Mouse (Mus musculus) stomach, postnatal 0 days (tissue): Measurements from ENCODE around the gene Onecut1.

ENCODE experiments used
- CTCF ChIP-seq: IDR thresholded peaks from 2 replicates; pipeline ENCODE4 v1.5.1; 2016; ENCODE audit warnings: antibody characterized with exemption, low read depth, mild to moderate bottlenecking, moderate library complexity
- EP300 ChIP-seq: optimal IDR thresholded peaks from 2 replicates; pipeline ENCODE3; 2016; ENCODE audit warnings: antibody characterized with exemption

- TF ChIP-seq CTCF (no peak), EP300 (no peak)
Measured at GRCm38 (mm10) chr9:74915611-74916010, 53.9 kb downstream of the Onecut1 start.
